Mouse (Mus musculus) neural tube, embryonic 14.5 days (tissue): Measurements from ENCODE around the gene Zkscan14. TPM values are rescaled to one million over a fixed set of nuclear protein-coding genes. Genes with fewer than 3 reads are reported as not detected.

Experiments used
- ATAC-seq: fragments of 200-750 bp; cut with Nextera tagmentation; 2 replicates; pipeline ENCODE4 v1.8.0; 2017; ENCODE audit warnings: low read depth, mild to moderate bottlenecking, moderate TSS enrichment, moderate library complexity
- H3K27ac ChIP-seq: fragments of 300-500 bp; sonication (generic); 2 replicates; pipeline ENCODE4 v1.5.1; 2014; ENCODE audit warnings: low read depth, mild to moderate bottlenecking, control low read depth, low read length, moderate library complexity, mixed read lengths
- H3K27me3 ChIP-seq: fragments of 300-500 bp; sonication (generic); 2 replicates; pipeline ENCODE4 v1.6.1; 2014; ENCODE audit warnings: low read length; ENCODE audit not compliant: control insufficient read depth, insufficient read depth
- H3K36me3 ChIP-seq: fragments of 300-500 bp; sonication (generic); 2 replicates; pipeline ENCODE4 v1.6.1; 2014; ENCODE audit warnings: low read length, mixed read lengths; ENCODE audit not compliant: control insufficient read depth, insufficient read depth
- H3K4me1 ChIP-seq: fragments of 300-500 bp; sonication (generic); 2 replicates; pipeline ENCODE4 v1.6.1; 2014; ENCODE audit warnings: low read length; ENCODE audit not compliant: control insufficient read depth, insufficient read depth
- H3K4me2 ChIP-seq: fragments of 300-500 bp; sonication (generic); 2 replicates; pipeline ENCODE4 v1.6.1; 2014; ENCODE audit warnings: mild to moderate bottlenecking, low read depth, low read length, control low read depth
- H3K4me3 ChIP-seq: fragments of 300-500 bp; sonication (generic); 2 replicates; pipeline ENCODE4 v1.5.1; 2014; ENCODE audit warnings: low read depth, low read length, control low read depth, mixed read lengths
- H3K9ac ChIP-seq: fragments of 300-500 bp; sonication (generic); replicated peaks from 2 replicates; pipeline ENCODE4 v1.6.1; 2014; ENCODE audit warnings: low read depth, mild to moderate bottlenecking, control low read depth, low read length, mixed read lengths
- H3K9me3 ChIP-seq: fragments of 300-500 bp; sonication (generic); 2 replicates; pipeline ENCODE4 v1.6.1; 2016; ENCODE audit warnings: low read length; ENCODE audit not compliant: control insufficient read depth
- WGBS: fragments of 180-500 bp; shearing (Covaris S2); extraction: QIAGEN DNeasy Blood & Tissue Kit; methylation state at CpG from one replicate; pipeline ENCODE4 v1.1.7; 2014; 5-methylcytosine and 5-hydroxymethylcytosine counted together
- polyA plus RNA-seq: library from polyadenylated mRNA; unstranded; fragments of >200 nt; fragmentation: Nextera tagmentation; extraction: Ambion mirVana; gene quantifications from 2 replicates; pipeline ENCODE4 v1.2.1, GENCODE M21; 2014

Gene Zkscan14
- polyA plus RNA-seq, 1 experiment from 2014 or later = 17.0 TPM

DNA sequence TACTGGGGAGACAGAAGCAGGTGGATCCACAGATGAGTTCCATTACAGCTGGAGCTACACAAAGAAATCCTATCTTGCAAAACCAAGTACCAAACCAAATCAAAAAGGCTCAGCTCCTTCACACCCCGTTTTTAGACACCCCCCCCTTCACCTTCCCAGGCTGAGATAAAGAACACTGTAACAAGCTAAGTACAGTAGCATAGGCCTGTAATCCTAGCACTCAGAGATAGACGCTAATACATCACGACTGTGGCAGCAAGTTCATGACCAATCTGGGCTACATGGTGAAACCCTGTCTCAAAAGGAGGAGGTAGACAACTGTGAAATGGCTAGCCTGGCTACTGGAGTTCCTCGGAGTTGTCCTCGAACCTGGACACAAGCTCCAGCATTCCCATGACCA lies 11.3 kb downstream of the Zkscan14 start:
- Histone ChIP-seq H3K9me3 (no peaks in the 10 kb centered on the region), H3K27me3 (no peaks in the 10 kb centered on the region), H3K27ac (no peak overlapping the region), H3K4me1 (peaks cover 13% of the 10 kb centered on the region; the same call in 1 of the 2 replicates), H3K4me2 (peak overlapping the region; percentile 94), H3K4me3 (peak overlapping the region; percentile 69), H3K36me3 (peaks cover 30% of the 10 kb centered on the region), H3K9ac (peak overlapping the region; percentile 80)
- ATAC-seq = no peak
- WGBS = 62% methylated on average over 5 of the region's 5 CpGs

DNA sequence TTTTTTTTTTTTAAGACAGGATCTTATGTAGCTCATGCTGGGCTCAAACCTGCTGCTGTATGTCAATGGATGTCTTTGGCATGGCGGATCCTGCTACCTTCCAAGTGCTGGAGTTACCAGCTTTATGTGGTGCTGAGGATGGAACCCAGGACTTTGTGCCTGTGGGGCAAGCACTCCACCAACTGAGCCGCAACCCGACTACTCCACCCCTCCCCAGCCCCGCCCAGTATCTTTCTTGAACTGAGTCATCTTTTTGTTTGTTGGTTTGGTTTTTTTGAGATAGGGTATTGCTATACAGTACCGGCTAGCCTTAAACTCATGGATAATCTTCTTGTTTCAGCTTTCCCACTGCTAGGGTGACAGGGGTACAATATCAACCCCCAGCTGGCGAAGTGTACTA lies 12.3 kb downstream of the Zkscan14 start:
- 97% methylated on average over 6 of the region's 6 CpGs for WGBS

DNA sequence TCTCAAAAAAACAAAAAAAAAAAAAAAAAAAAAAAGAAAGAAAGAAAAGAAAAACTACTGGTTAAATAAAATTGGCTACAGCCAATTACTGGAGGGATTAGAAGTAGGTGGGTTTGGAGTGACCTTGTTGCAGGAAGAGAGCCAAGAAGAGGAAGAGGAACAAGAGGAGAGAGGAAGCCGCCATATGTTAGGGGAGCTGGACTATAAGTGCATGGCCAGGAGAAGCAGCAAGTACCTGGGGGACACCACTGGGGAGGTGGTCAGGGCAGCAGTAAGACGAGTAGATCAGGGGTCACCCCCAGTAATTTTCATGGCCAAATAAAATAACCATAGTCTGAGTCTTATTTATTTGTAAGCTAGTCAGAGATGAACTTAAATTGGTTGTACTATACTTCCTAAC lies 16.4 kb downstream of the Zkscan14 start:
- 90% methylated on average over 2 of the region's 2 CpGs for WGBS

More for the DNA sequence above, 12.3 kb downstream of the Zkscan14 start:
- Histone ChIP-seq H3K4me2 (no peak overlapping the region), H3K36me3 (peaks cover 28% of the 10 kb centered on the region), H3K4me1 (peaks cover 13% of the 10 kb centered on the region; the same call in 1 of the 2 replicates), H3K9me3 (no peaks in the 10 kb centered on the region), H3K9ac (no peak overlapping the region), H3K27ac (no peak overlapping the region), H3K4me3 (no peak overlapping the region), H3K27me3 (no peaks in the 10 kb centered on the region)
- ATAC-seq = no peak

DNA sequence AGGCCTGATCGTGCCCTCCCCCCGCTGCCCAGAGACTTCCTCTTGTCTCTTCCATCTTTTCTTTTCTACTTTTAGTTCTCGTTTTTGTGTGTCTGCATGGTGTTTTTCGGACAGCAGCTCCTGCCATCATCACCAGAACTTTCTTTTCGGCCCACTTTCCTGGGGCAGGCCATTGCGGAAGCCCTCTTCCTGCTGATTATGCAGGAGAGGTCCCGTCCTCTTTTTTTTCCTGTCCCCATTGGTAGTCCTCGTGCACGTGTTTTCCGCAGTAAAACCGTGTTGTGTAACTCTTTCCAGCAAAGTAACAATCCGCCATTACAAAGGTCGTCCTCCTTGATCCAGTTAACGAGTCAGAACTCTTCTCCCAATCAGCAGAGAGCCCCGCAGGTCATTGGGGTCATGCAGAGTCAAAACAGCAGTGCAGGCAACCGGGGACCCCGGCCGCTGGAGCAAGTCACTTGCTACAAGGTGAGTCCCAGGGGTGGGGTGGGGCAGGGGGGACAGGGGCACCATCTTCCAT lies 23.1 kb downstream of the Zkscan14 start:
- no peaks in the 10 kb centered on the region for H3K27me3 ChIP-seq
- no peak for ATAC-seq
- H3K4me3 ChIP-seq = no peak overlapping the region
- H3K4me2 ChIP-seq = no peak overlapping the region
- no peaks in the 10 kb centered on the region for H3K4me1 ChIP-seq
- H3K36me3 ChIP-seq = peaks cover 73% of the 10 kb centered on the region
- no peaks in the 10 kb centered on the region for H3K9me3 ChIP-seq
- H3K9ac ChIP-seq = no peak overlapping the region
- H3K27ac ChIP-seq = no peak overlapping the region
- 89% methylated on average over 18 of the region's 18 CpGs for WGBS

More for the DNA sequence above, 16.4 kb downstream of the Zkscan14 start:
- Histone ChIP-seq H3K4me1 (peaks cover 5% of the 10 kb centered on the region; the same call in 1 of the 2 replicates), H3K9ac (no peak overlapping the region), H3K9me3 (no peaks in the 10 kb centered on the region), H3K4me2 (no peak overlapping the region), H3K27me3 (no peaks in the 10 kb centered on the region), H3K36me3 (peaks cover 57% of the 10 kb centered on the region), H3K27ac (no peak overlapping the region), H3K4me3 (no peak overlapping the region)
- ATAC-seq = no peak

DNA sequence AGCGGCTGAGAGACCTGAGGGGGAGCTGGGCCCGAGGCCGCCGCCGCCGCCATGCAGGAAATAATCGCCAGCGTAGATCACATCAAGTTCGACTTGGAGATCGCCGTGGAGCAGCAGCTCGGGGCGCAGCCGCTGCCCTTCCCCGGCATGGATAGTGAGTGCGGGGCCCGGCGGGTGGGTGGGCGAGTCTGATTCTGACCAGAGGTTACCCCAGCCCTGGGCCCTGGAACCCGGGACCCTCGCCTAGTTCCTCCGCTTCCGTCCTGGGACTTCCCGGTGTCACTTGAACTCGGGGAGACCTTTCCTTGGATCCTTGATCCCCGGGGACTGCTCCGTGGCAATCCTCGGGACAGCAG lies 34.4 kb downstream of the Zkscan14 start:
- peak; percentile 61 for ATAC-seq
- H3K36me3 ChIP-seq = peaks cover 33% of the 10 kb centered on the region
- H3K4me3 ChIP-seq = peak overlapping the region; percentile 87
- H3K4me2 ChIP-seq = peak overlapping the region; percentile 94
- H3K27ac ChIP-seq = 0 out of 2 replicates have a peak overlapping the region, but pooled peaks have one; percentile 28
- no peaks in the 10 kb centered on the region; the same call in 1 of the 2 replicates for H3K27me3 ChIP-seq
- WGBS = 0% methylated on average over 28 of the region's 28 CpGs
- peaks cover 22% of the 10 kb centered on the region for H3K4me1 ChIP-seq
- H3K9me3 ChIP-seq = no peaks in the 10 kb centered on the region
- H3K9ac ChIP-seq = peak overlapping the region; percentile 90

DNA sequence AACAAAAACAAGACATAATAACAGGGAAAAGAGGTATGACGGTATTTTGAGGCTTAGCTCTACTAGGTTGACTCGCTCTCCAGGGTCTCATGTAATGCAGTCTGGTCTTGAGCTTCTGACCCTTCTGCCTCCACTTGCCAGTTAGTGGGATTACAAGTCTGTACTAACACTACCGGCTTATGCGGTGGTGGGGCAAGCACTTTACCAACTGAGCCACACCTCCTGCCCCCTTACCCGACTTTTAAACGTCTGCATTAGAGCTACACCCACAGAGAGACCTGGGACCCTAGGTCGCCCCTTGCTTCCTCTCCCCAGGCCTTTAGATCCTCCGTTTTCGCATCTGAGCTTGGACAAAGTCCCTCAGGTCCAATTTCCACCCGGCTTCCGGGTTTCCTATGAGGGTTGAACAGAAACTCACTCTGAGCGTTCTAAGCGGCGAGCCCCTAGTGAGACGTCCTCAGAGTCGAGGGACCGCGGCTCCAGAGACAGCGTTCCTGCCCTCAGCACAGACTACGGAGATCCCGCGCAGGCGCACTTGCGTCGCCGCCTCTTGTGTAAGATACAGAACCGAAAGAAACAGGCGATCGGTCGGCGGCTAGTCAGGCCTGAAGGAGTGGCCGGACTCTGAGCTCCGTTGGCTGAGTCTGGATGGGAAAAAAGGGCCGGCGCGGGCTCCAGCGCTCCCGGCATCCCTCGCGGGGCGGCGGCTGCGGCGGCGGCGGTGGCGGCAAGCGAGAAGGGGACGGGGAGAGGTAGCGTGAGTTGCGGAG lies 34.9 kb downstream of the Zkscan14 start, which contains the start of the genes Ptcd1 and Cpsf4:
Gene Ptcd1, minus strand, starts transcription at position 573 of the 770 bp plus-strand sequence.
Gene Cpsf4, plus strand, starts transcription at position 678 of the 770 bp plus-strand sequence.
- peaks cover 30% of the 10 kb centered on the region for H3K36me3 ChIP-seq
- ATAC-seq = peak; percentile 94
- H3K27ac ChIP-seq = peak within 1 kb of the TSS; percentile 35
- peak within 1 kb of the TSS; percentile 90 for H3K9ac ChIP-seq
- peak within 1 kb of the TSS; percentile 87 for H3K4me3 ChIP-seq
- no peaks in the 10 kb centered on the region; the same call in 1 of the 2 replicates for H3K27me3 ChIP-seq
- WGBS = under 1% methylated on average over 50 of the region's 51 CpGs
- peaks cover 22% of the 10 kb centered on the region for H3K4me1 ChIP-seq
- peak within 1 kb of the TSS; percentile 94 for H3K4me2 ChIP-seq
- H3K9me3 ChIP-seq = no peaks in the 10 kb centered on the region

DNA sequence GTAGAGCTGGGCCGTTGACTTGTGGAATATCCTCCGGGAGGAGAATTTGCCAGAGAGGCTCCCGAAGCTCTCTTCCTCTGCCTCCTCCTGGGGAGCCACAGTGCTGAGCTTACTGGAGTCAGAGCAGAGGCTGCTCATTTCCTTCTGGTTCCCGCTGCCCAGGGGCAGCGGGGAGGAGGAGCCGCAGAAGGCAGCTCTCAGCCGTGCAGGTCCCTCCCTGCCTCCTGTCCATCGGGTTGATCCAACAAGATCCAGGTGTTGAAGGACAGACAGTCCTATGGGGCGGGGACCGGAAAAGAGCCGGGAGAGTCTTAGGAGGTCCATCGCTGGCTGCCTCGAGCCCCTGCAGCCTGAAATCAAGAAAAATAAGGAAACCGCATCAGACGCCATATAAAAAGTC lies 36.5 kb downstream of the Zkscan14 start:
- no peak for ATAC-seq
- H3K36me3 ChIP-seq = peaks cover 38% of the 10 kb centered on the region; the same call in 1 of the 2 replicates
- H3K4me3 ChIP-seq = no peak overlapping the region
- H3K4me1 ChIP-seq = peaks cover 22% of the 10 kb centered on the region
- 92% methylated on average over 15 of the region's 15 CpGs for whole genome bisulfite sequencing
- H3K9me3 ChIP-seq = no peaks in the 10 kb centered on the region
- no peak overlapping the region for H3K27ac ChIP-seq
- no peaks in the 10 kb centered on the region; the same call in 1 of the 2 replicates for H3K27me3 ChIP-seq
- H3K4me2 ChIP-seq = no peak overlapping the region
- no peak overlapping the region for H3K9ac ChIP-seq

DNA sequence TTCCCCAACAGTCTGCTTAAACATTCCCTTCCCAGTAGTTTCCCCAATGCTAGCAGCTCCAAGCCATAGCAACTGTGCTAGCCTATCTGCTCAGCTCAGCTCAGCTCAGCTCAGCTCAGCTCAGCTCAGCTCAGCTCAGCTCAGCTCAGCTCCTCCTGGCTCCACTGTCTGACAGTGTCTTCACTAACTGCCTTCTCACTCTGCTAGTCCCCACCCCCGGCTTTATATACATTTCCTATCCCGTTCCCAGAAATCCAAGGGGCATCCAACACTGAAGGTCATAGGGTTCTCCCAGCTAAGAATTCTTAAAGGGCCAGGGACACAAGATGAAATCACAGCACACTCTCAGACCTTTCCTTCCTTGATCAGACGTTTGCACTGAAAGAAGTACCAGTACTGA lies 37.0 kb downstream of the Zkscan14 start:
- H3K27ac ChIP-seq = no peak overlapping the region
- H3K4me3 ChIP-seq = no peak overlapping the region
- H3K4me2 ChIP-seq = no peak overlapping the region
- H3K9ac ChIP-seq = no peak overlapping the region
- ATAC-seq = no peak
- H3K9me3 ChIP-seq = no peaks in the 10 kb centered on the region
- 80% methylated on average over 3 of the region's 3 CpGs for WGBS
- peaks cover 43% of the 10 kb centered on the region; the same call in 1 of the 2 replicates for H3K36me3 ChIP-seq
- peaks cover 22% of the 10 kb centered on the region for H3K4me1 ChIP-seq
- H3K27me3 ChIP-seq = no peaks in the 10 kb centered on the region; the same call in 1 of the 2 replicates

DNA sequence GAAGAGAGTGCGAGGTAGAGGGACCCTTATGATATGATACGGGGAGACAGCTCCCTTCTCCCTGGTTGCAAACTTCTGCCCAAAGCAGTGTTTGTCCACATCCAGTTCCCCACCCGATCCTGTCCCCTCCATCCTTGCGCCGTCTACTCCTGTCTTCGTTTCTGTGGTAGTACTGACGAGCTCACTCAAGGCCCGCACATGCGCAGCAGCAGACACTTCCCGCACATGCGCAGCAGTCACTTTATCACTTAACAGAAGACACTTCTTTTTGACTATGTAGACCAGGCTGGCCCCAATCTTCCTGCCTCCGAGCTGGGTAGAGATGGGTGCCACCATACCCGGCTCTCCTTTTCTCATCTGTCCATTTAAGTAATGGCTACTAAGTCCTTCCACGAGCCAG lies 40.3 kb downstream of the Zkscan14 start:
- H3K27me3 ChIP-seq = no peaks in the 10 kb centered on the region
- no peak overlapping the region for H3K27ac ChIP-seq
- peaks cover 7% of the 10 kb centered on the region for H3K4me1 ChIP-seq
- no peak overlapping the region for H3K4me3 ChIP-seq
- ATAC-seq = no peak
- H3K9ac ChIP-seq = no peak overlapping the region
- no peak overlapping the region for H3K4me2 ChIP-seq
- no peaks in the 10 kb centered on the region for H3K9me3 ChIP-seq
- H3K36me3 ChIP-seq = peaks cover 64% of the 10 kb centered on the region
- WGBS = 96% methylated on average over 14 of the region's 14 CpGs
